Comparison of ENCODE assay signal across 10 mouse cellular contexts in genomic region chr14:8220306-8220705, GRCm38 (mm10). TPM values are rescaled to one million over a fixed set of nuclear protein-coding genes. Genes with fewer than 3 reads are reported as not detected.
DNase-seq lines count a peak whose midpoint lies in the region; ATAC-seq and TF ChIP-seq lines count a peak whose summit lies in the region.
"Had no signal": no experiment of that assay in that cellular context is flagged by ENCODE, and none has a peak within 500 bp of the region (broad histone marks: within the 10 kb centered on the region; RNA-seq: fewer than 3 reads in every experiment).

No protein-coding gene starts in this region.

- peak; percentile 49 for TF ChIP-seq CTCF in lung, embryonic 14.5 days (IDR thresholded peaks at IDR 0.05; ENCODE audit: low read depth)

- peak; percentile 47 for DNase-seq in cerebellum, adult 11 months
- DNase-seq in cerebellum, adult 11-12 months = no peak
- DNase-seq in lung, embryonic 14.5 days = no peak
- no peak for DNase-seq in lung, adult 18-20 months
- DNase-seq in cerebellum, adult 8-10 months = peak; percentile 43
- DNase-seq in embryo, embryonic 10.5 days (ENCODE audit: low spot score) = no peak
- DNase-seq in heart, adult 8-10 months (ENCODE audit: low spot score) = no peak

- H3K4me2 ChIP-seq in lung, embryonic 14.5 days = no peak overlapping the region
- H3K4me2 ChIP-seq: hindbrain, embryonic 13.5 days; neural tube, embryonic 12.5 days had no signal

- H3K27me3 ChIP-seq in lung, embryonic 14.5 days (ENCODE audit: insufficient read depth, low read length) = no peaks in the 10 kb centered on the region

- no peak for ATAC-seq in lung, embryonic 14.5 days (ENCODE audit: insufficient read depth)
- ATAC-seq in megakaryocyte, adult 5-6 weeks (ENCODE audit: poor library complexity, severe bottlenecking) = peak; percentile 45

- no peak overlapping the region for H3K27ac ChIP-seq in lung, embryonic 14.5 days (ENCODE audit: low read depth)
- H3K27ac ChIP-seq: hindbrain, embryonic 13.5 days; neural tube, embryonic 12.5 days had no signal

- no peaks in the 10 kb centered on the region for H3K4me1 ChIP-seq in lung, embryonic 14.5 days (ENCODE audit: insufficient read depth)

- no peak overlapping the region for H3K4me3 ChIP-seq in lung, embryonic 14.5 days (ENCODE audit: low read depth, low read length)
- H3K4me3 ChIP-seq: hindbrain, embryonic 13.5 days; neural tube, embryonic 12.5 days had no signal

- H3K9me3 ChIP-seq in lung, embryonic 14.5 days (ENCODE audit: low read depth, low read length) = no peaks in the 10 kb centered on the region
- H3K9me3 ChIP-seq: hindbrain, embryonic 13.5 days; neural tube, embryonic 12.5 days had no signal

- WGBS in lung, embryonic 14.5 days = 66% methylated on average over 7 of the region's 7 CpGs

- H3K9ac ChIP-seq in lung, embryonic 14.5 days = no peak overlapping the region
- H3K9ac ChIP-seq: hindbrain, embryonic 13.5 days; neural tube, embryonic 12.5 days had no signal

- peaks cover 10% of the 10 kb centered on the region; the same call in 1 of the 2 replicates for H3K36me3 ChIP-seq in lung, embryonic 14.5 days (ENCODE audit: insufficient read depth)

RNA-seq across cellular contexts. Expression of gene Kctd6, which starts 6.4 kb away (rescaled TPM):
- polyA plus RNA-seq in lung, embryonic 14.5 days (2014; fragmentation: Nextera tagmentation; extraction: Ambion mirVana) = 15.6 and 16.6 TPM in 2 replicates
- 6.2 and 7.3 TPM in 2 replicates for total RNA-seq in megakaryocyte, adult 5-6 weeks (2015)
- total RNA-seq in megakaryocyte, adult 5-6 weeks (2017) = 6.6 and 9.0 TPM in 2 replicates
- total RNA-seq in heart, adult 8-10 months (2022) = 1 to 10 TPM; 8.7 to 9.9 (median 9.3) TPM

RNA-seq across cellular contexts. Expression of gene Acox2, which starts 38.8 kb away (rescaled TPM):
- polyA plus RNA-seq in lung, embryonic 14.5 days (2014; fragmentation: Nextera tagmentation; extraction: Ambion mirVana) = 0.47 and 0.78 TPM in 2 replicates
- total RNA-seq in megakaryocyte, adult 5-6 weeks (2015) = not detected in 2 replicates
- total RNA-seq in megakaryocyte, adult 5-6 weeks (2017) = not detected in 2 replicates
- 1 to 10 TPM in 2 of 4 experiments, under 1 TPM in 2; 0.44 to 1.4 (median 1.1) TPM for total RNA-seq in heart, adult 8-10 months (2022)
- polyA plus RNA-seq: hindbrain, embryonic 13.5 days; neural tube, embryonic 12.5 days had no signal

RNA-seq across cellular contexts. Expression of gene Pdhb, which starts 47.5 kb away (rescaled TPM):
- polyA plus RNA-seq in lung, embryonic 14.5 days (2014; fragmentation: Nextera tagmentation; extraction: Ambion mirVana) = 166 and 173 TPM in 2 replicates
- 72.7 and 76.3 TPM in 2 replicates for total RNA-seq in megakaryocyte, adult 5-6 weeks (2015)
- 101 and 115 TPM in 2 replicates for total RNA-seq in megakaryocyte, adult 5-6 weeks (2017)
- total RNA-seq in heart, adult 8-10 months (2022) = 100 to 1,000 TPM; 726 to 851 (median 790) TPM

Comparison
In these comparisons a context has a peak if more than half of its experiments do, and no peak if none do; other contexts are left out.
1. DNase-seq: peak in cerebellum, adult 11 months (single experiment) and cerebellum, adult 8-10 months (single experiment); none in cerebellum, adult 11-12 months (single experiment), lung, embryonic 14.5 days (single experiment), lung, adult 18-20 months (0 of 2), embryo, embryonic 10.5 days (single experiment) and heart, adult 8-10 months (single experiment).
2. RNA of gene Pdhb, which starts 47.5 kb away (total RNA-seq): 726 to 851 TPM in heart, adult 8-10 months; 72.7 to 115 TPM in megakaryocyte, adult 5-6 weeks; every median in the first group is over 4 times any median in the second.